Mouse (Mus musculus) intestine, embryonic 16.5 days (tissue): ENCODE data around the gene Pld1. TPM values are rescaled to one million over a fixed set of nuclear protein-coding genes. Genes with fewer than 3 reads are reported as not detected.

Experiments
- ATAC-seq: fragments of 200-750 bp; cut with Nextera tagmentation; 2 replicates; pipeline ENCODE4 v1.8.0; 2017; ENCODE audit warnings: moderate TSS enrichment, moderate library complexity
- H3K27ac ChIP-seq: fragments of 300-500 bp; sonication (generic); 2 replicates; pipeline ENCODE4 v1.5.1; 2014; ENCODE audit warnings: mild to moderate bottlenecking, low read length
- H3K27me3 ChIP-seq: fragments of 300-500 bp; sonication (generic); replicated peaks from 2 replicates; pipeline ENCODE4 v1.6.1; 2014; ENCODE audit warnings: low read length, control low read depth, mixed read lengths; ENCODE audit not compliant: control insufficient read depth, insufficient read depth
- H3K36me3 ChIP-seq: fragments of 300-500 bp; sonication (generic); 2 replicates; pipeline ENCODE4 v1.6.1; 2014; ENCODE audit warnings: low read length, control low read depth; ENCODE audit not compliant: control insufficient read depth, insufficient read depth
- H3K4me1 ChIP-seq: fragments of 300-500 bp; sonication (generic); 2 replicates; pipeline ENCODE4 v1.6.1; 2014; ENCODE audit warnings: low read length, control low read depth, mixed read lengths; ENCODE audit not compliant: control insufficient read depth, insufficient read depth
- H3K4me2 ChIP-seq: fragments of 300-500 bp; sonication (generic); 2 replicates; pipeline ENCODE4 v1.6.1; 2014; ENCODE audit warnings: low read depth, low read length, control low read depth
- H3K4me3 ChIP-seq: fragments of 300-500 bp; sonication (generic); 2 replicates; pipeline ENCODE4 v1.5.1; 2014; ENCODE audit warnings: mild to moderate bottlenecking, low read length
- H3K9ac ChIP-seq: fragments of 300-500 bp; sonication (generic); 2 replicates; pipeline ENCODE4 v1.6.1; 2014; ENCODE audit warnings: low read depth, low read length
- H3K9me3 ChIP-seq: fragments of 300-500 bp; sonication (generic); 2 replicates; pipeline ENCODE4 v1.6.1; 2016; ENCODE audit warnings: low read length, control low read depth; ENCODE audit not compliant: control insufficient read depth
- WGBS: fragments of 180-500 bp; shearing (Covaris S2); extraction: QIAGEN DNeasy Blood & Tissue Kit; methylation state at CpG from one replicate; pipeline ENCODE4 v1.1.7; 2014; 5-methylcytosine and 5-hydroxymethylcytosine counted together
- polyA plus RNA-seq: library from polyadenylated mRNA; unstranded; fragments of >200 nt; fragmentation: Nextera tagmentation; extraction: Ambion mirVana; gene quantifications from 2 replicates; pipeline ENCODE4 v1.2.1, GENCODE M21; 2015

Gene Pld1
- polyA plus RNA-seq, 1 experiment from 2014 or later: 22.3 TPM

- 85% methylated on average over 11 of the region's 11 CpGs for WGBS
- no peak for ATAC-seq
Observed at GRCm38 (mm10) chr3:28007684-28008083, 69.2 kb downstream of the Pld1 start.

GRCm38 (mm10) chr3:28008369-28008768 lies 69.9 kb downstream of the Pld1 start:
- H3K27ac ChIP-seq: no peak overlapping the region
- no peaks in the 10 kb centered on the region for H3K27me3 ChIP-seq
- no peaks in the 10 kb centered on the region for H3K9me3 ChIP-seq
- 71% methylated on average over 4 of the region's 4 CpGs for whole genome bisulfite sequencing
- no peak for ATAC-seq
- no peak overlapping the region for H3K4me2 ChIP-seq
- H3K9ac ChIP-seq: no peak overlapping the region
- H3K4me1 ChIP-seq: no peaks in the 10 kb centered on the region; the same call in 1 of the 2 replicates
- H3K36me3 ChIP-seq: no peaks in the 10 kb centered on the region
- H3K4me3 ChIP-seq: no peak overlapping the region

More at GRCm38 (mm10) chr3:28007684-28008083, 69.2 kb downstream of the Pld1 start:
- no peak overlapping the region for H3K4me2 ChIP-seq
- H3K36me3 ChIP-seq: no peaks in the 10 kb centered on the region
- H3K27me3 ChIP-seq: no peaks in the 10 kb centered on the region
- H3K4me1 ChIP-seq: no peaks in the 10 kb centered on the region; the same call in 1 of the 2 replicates
- no peaks in the 10 kb centered on the region for H3K9me3 ChIP-seq
- no peak overlapping the region for H3K9ac ChIP-seq
- no peak overlapping the region for H3K27ac ChIP-seq
- H3K4me3 ChIP-seq: no peak overlapping the region

GRCm38 (mm10) chr3:28012177-28012576 lies 73.7 kb downstream of the Pld1 start:
- no peaks in the 10 kb centered on the region for H3K36me3 ChIP-seq
- H3K4me3 ChIP-seq: no peak overlapping the region
- no peak overlapping the region for H3K4me2 ChIP-seq
- WGBS: 80% methylated on average over 7 of the region's 7 CpGs
- no peaks in the 10 kb centered on the region; the same call in 1 of the 2 replicates for H3K9me3 ChIP-seq
- H3K27ac ChIP-seq: no peak overlapping the region
- no peaks in the 10 kb centered on the region for H3K27me3 ChIP-seq
- no peak overlapping the region for H3K9ac ChIP-seq
- no peak for ATAC-seq
- no peaks in the 10 kb centered on the region; the same call in 1 of the 2 replicates for H3K4me1 ChIP-seq

GRCm38 (mm10) chr3:28013441-28013840 lies 74.9 kb downstream of the Pld1 start:
- Histone ChIP-seq H3K4me1 (no peaks in the 10 kb centered on the region), H3K9ac (no peak overlapping the region), H3K36me3 (no peaks in the 10 kb centered on the region), H3K9me3 (no peaks in the 10 kb centered on the region; the same call in 1 of the 2 replicates), H3K27ac (no peak overlapping the region), H3K4me3 (no peak overlapping the region), H3K27me3 (no peaks in the 10 kb centered on the region), H3K4me2 (no peak overlapping the region)
- 69% methylated on average over 6 of the region's 6 CpGs for WGBS
- no peak for ATAC-seq

GRCm38 (mm10) chr3:28017002-28017401 lies 78.5 kb downstream of the Pld1 start:
- no peak overlapping the region for H3K9ac ChIP-seq
- no peaks in the 10 kb centered on the region for H3K4me1 ChIP-seq
- no peak overlapping the region for H3K4me3 ChIP-seq
- H3K9me3 ChIP-seq: no peaks in the 10 kb centered on the region; the same call in 1 of the 2 replicates
- H3K27ac ChIP-seq: no peak overlapping the region
- H3K27me3 ChIP-seq: no peaks in the 10 kb centered on the region
- 93% methylated on average over 2 of the region's 2 CpGs for WGBS
- no peaks in the 10 kb centered on the region for H3K36me3 ChIP-seq
- no peak for ATAC-seq
- no peak overlapping the region for H3K4me2 ChIP-seq

- no peaks in the 10 kb centered on the region for H3K27me3 ChIP-seq
- no peaks in the 10 kb centered on the region for H3K4me1 ChIP-seq
- no peak overlapping the region for H3K4me2 ChIP-seq
- H3K4me3 ChIP-seq: no peak overlapping the region
- no peak for ATAC-seq
- no peaks in the 10 kb centered on the region; the same call in 1 of the 2 replicates for H3K9me3 ChIP-seq
- H3K36me3 ChIP-seq: no peaks in the 10 kb centered on the region
- WGBS: 57% methylated on average over 4 of the region's 4 CpGs
- H3K27ac ChIP-seq: no peak overlapping the region
- no peak overlapping the region for H3K9ac ChIP-seq
Observed at GRCm38 (mm10) chr3:28019727-28020126, 81.2 kb downstream of the Pld1 start.

- 93% methylated on average over 2 of the region's 2 CpGs for whole genome bisulfite sequencing
- Histone ChIP-seq H3K4me2 (no peak overlapping the region), H3K9ac (no peak overlapping the region), H3K27me3 (no peaks in the 10 kb centered on the region), H3K27ac (no peak overlapping the region), H3K4me1 (no peaks in the 10 kb centered on the region), H3K9me3 (no peaks in the 10 kb centered on the region), H3K4me3 (no peak overlapping the region), H3K36me3 (no peaks in the 10 kb centered on the region)
- no peak for ATAC-seq
Observed at GRCm38 (mm10) chr3:28020404-28020803, 81.9 kb downstream of the Pld1 start.

GRCm38 (mm10) chr3:28022191-28022590 lies 83.7 kb downstream of the Pld1 start:
- no peak for ATAC-seq
- Histone ChIP-seq H3K27ac (no peak overlapping the region), H3K4me3 (no peak overlapping the region), H3K27me3 (no peaks in the 10 kb centered on the region), H3K36me3 (no peaks in the 10 kb centered on the region), H3K4me2 (no peak overlapping the region), H3K9ac (no peak overlapping the region), H3K9me3 (no peaks in the 10 kb centered on the region), H3K4me1 (peaks cover 7% of the 10 kb centered on the region; the same call in 1 of the 2 replicates)
- 79% methylated on average over 5 of the region's 5 CpGs for WGBS

- H3K4me3 ChIP-seq: no peak overlapping the region
- 0 out of 2 replicates have a peak overlapping the region, but pooled peaks have one; percentile 3 for H3K9ac ChIP-seq
- peaks cover 14% of the 10 kb centered on the region for H3K4me1 ChIP-seq
- H3K36me3 ChIP-seq: no peaks in the 10 kb centered on the region; the same call in 1 of the 2 replicates
- H3K9me3 ChIP-seq: no peaks in the 10 kb centered on the region
- no peak overlapping the region for H3K4me2 ChIP-seq
- no peaks in the 10 kb centered on the region for H3K27me3 ChIP-seq
- WGBS: 28% methylated on average over 3 of the region's 3 CpGs
- ATAC-seq: peak; percentile 90
- H3K27ac ChIP-seq: peak overlapping the region; percentile 72
Observed at GRCm38 (mm10) chr3:28026876-28027275, 88.4 kb downstream of the Pld1 start.

GRCm38 (mm10) chr3:28028456-28028855 lies 90.0 kb downstream of the Pld1 start:
- 86% methylated on average over 10 of the region's 10 CpGs for WGBS

More at GRCm38 (mm10) chr3:28028456-28028855, 90.0 kb downstream of the Pld1 start:
- Histone ChIP-seq H3K4me2 (no peak overlapping the region), H3K9me3 (no peaks in the 10 kb centered on the region), H3K4me1 (peaks cover 16% of the 10 kb centered on the region), H3K9ac (no peak overlapping the region), H3K27ac (no peak overlapping the region), H3K4me3 (no peak overlapping the region), H3K27me3 (no peaks in the 10 kb centered on the region), H3K36me3 (no peaks in the 10 kb centered on the region; the same call in 1 of the 2 replicates)
- ATAC-seq: no peak
